ENCODE assay signal across 26 mouse cellular contexts in the genomic region with DNA sequence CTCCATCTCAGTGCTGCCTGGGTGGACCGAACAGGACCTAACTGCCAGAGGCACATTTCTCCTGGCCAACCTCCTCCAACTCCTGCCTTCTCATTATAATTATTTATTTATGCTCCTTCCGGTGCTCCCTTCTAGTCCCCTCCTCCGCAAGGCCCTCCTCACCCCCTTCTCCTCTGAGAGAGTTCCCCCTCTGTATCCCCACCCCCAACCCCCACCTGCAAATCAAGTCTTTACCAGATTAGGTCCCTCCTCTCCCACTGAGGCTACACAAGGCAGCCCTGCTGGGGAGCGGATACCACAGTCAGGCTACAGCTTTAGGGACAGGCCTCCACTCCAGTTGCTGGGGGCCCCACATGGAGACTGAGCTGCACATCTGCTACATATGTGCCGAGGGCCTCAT. TPM values are rescaled to one million over a fixed set of nuclear protein-coding genes. Genes with fewer than 3 reads are reported as not detected.
"Had no signal": no experiment of that assay in that cellular context is flagged by ENCODE, and none has a peak within 500 bp of the region (broad histone marks: within the 10 kb centered on the region; RNA-seq: fewer than 3 reads in every experiment).

No protein-coding gene starts in this region.

- H3K4me2 ChIP-seq: limb, embryonic 12.5 days; liver, embryonic 12.5 days; liver, embryonic 15.5 days; neural tube, embryonic 12.5 days; neural tube, embryonic 15.5 days had no signal

- H3K9ac ChIP-seq: limb, embryonic 12.5 days; liver, embryonic 12.5 days; liver, embryonic 15.5 days; lung, embryonic 15.5 days; neural tube, embryonic 12.5 days; neural tube, embryonic 15.5 days had no signal

- H3K4me3 ChIP-seq: layer of hippocampus, adult 2 months; left cerebral cortex, adult 2 months; limb, embryonic 12.5 days; liver, embryonic 12.5 days; liver, embryonic 15.5 days; lung, embryonic 15.5 days; megakaryocyte, embryonic 14.5 days; midbrain, embryonic 10.5 days; neural tube, embryonic 12.5 days; neural tube, embryonic 15.5 days had no signal

- H3K27ac ChIP-seq: layer of hippocampus, adult 2 months; left cerebral cortex, adult 2 months; limb, embryonic 12.5 days; liver, embryonic 12.5 days; liver, embryonic 15.5 days; lung, embryonic 15.5 days; midbrain, embryonic 10.5 days; neural tube, embryonic 12.5 days; neural tube, embryonic 15.5 days had no signal

- ATAC-seq: liver, embryonic 12.5 days had no signal

- H3K27me3 ChIP-seq: limb, embryonic 12.5 days; liver, embryonic 12.5 days; liver, embryonic 15.5 days; lung, embryonic 15.5 days; neural tube, embryonic 12.5 days; neural tube, embryonic 15.5 days had no signal

- DNase-seq: kidney, postnatal 14 days; layer of hippocampus, adult 9-11 months; layer of hippocampus, postnatal 36 days; liver; lung, adult 18-20 months; lung, postnatal 10 days; lung, postnatal 36 days; midbrain, embryonic 14.5 days; right cerebral cortex, adult 18-20 months; right cerebral cortex, postnatal 14 days; right cerebral cortex, postnatal 4 days; thymus, adult 2 months; thymus, postnatal 14 days; thymus, postnatal 4 days had no signal

- H3K4me1 ChIP-seq: neural tube, embryonic 15.5 days had no signal

- H3K36me3 ChIP-seq: limb, embryonic 12.5 days; liver, embryonic 12.5 days; liver, embryonic 15.5 days; lung, embryonic 15.5 days; midbrain, embryonic 10.5 days; neural tube, embryonic 12.5 days; neural tube, embryonic 15.5 days had no signal

- H3K9me3 ChIP-seq: limb, embryonic 12.5 days; liver, embryonic 12.5 days; liver, embryonic 15.5 days; lung, embryonic 15.5 days; megakaryocyte, embryonic 14.5 days; midbrain, embryonic 10.5 days; neural tube, embryonic 12.5 days; neural tube, embryonic 15.5 days had no signal

RNA-seq across cellular contexts. Expression of gene Trpm1, which starts 39.8 kb away (rescaled TPM):
- polyA plus RNA-seq: large intestine, adult 2 months; liver, embryonic 12.5 days; liver, embryonic 15.5 days; lung, embryonic 15.5 days; stomach, embryonic 14.5 days had no signal
